8 mouse cellular contexts compared by ENCODE assay signal in genomic region chr12:80574825-80575371, GRCm38 (mm10). TPM values are rescaled to one million over a fixed set of nuclear protein-coding genes. Genes with fewer than 3 reads are reported as not detected.
A peak's percentile ranks its signal among the peaks of the same experiment; 100 is the strongest.
DNase-seq lines count a peak whose midpoint lies in the region; ATAC-seq and TF ChIP-seq lines count a peak whose summit lies in the region.

No protein-coding gene starts in this region.

- ATAC-seq in lung, embryonic 15.5 days (ENCODE audit: borderline replicate concordance, extremely low read depth, low FRiP score, low TSS enrichment) = peak; percentile 53; the same call in 1 of the 2 replicates
- peak; percentile 89 for ATAC-seq in frontal cortex, adult (ENCODE audit: low TSS enrichment)

- 35% methylated on average over 15 of the region's 15 CpGs for WGBS in lung, embryonic 15.5 days

- 0 out of 2 replicates have a peak overlapping the region, but pooled peaks have one; percentile 13 for H3K27ac ChIP-seq in lung, embryonic 15.5 days
- H3K27ac ChIP-seq in layer of hippocampus, adult 2 months = peak overlapping the region; percentile 80

- no peak overlapping the region for H3K4me3 ChIP-seq in lung, embryonic 15.5 days
- peak overlapping the region; percentile 20; the same call in 1 of the 2 replicates for H3K4me3 ChIP-seq in layer of hippocampus, adult 2 months

- H3K4me1 ChIP-seq in lung, embryonic 15.5 days = peaks cover 3% of the 10 kb centered on the region; the same call in 1 of the 2 replicates

- no peaks in the 10 kb centered on the region for H3K27me3 ChIP-seq in lung, embryonic 15.5 days

- H3K36me3 ChIP-seq in lung, embryonic 15.5 days = no peaks in the 10 kb centered on the region

- no peak for TF ChIP-seq CTCF in layer of hippocampus, adult 2 months (conservative IDR thresholded peaks at IDR 0.05)

- peak overlapping the region; percentile 2; the same call in 1 of the 2 replicates for H3K4me2 ChIP-seq in lung, embryonic 15.5 days

- intact Hi-C loops in gastrocnemius, postnatal 14 days (cut with DNase I; ENCODE audit: low total_unique reads) = no loop called here

- no peak overlapping the region for H3K9ac ChIP-seq in lung, embryonic 15.5 days

- DNase-seq in lung, postnatal 14 days = no peak
- peak; percentile 30 to 52 for DNase-seq in layer of hippocampus, adult 2 months (ENCODE audit: low spot score in 2 of 2)
- peak; percentile 74 to 82 for DNase-seq in right cerebral cortex, adult 2 months (ENCODE audit: low spot score in 2 of 2)
- DNase-seq in adrenal gland, postnatal 10 days = no peak
- DNase-seq in ovary, adult 18-20 months (ENCODE audit: low spot score) = no peak
- DNase-seq in gastrocnemius, postnatal 14 days = no peak

- no peaks in the 10 kb centered on the region for H3K9me3 ChIP-seq in lung, embryonic 15.5 days

RNA-seq across cellular contexts. Expression of gene Galnt16, which starts 56.8 kb away (rescaled TPM):
- polyA plus RNA-seq in lung, embryonic 15.5 days (2015; fragmentation: Nextera tagmentation; extraction: Ambion mirVana) = 12.3 TPM in 2 replicates
- total RNA-seq in layer of hippocampus, adult 2 months (2021) = 100 to 1,000 TPM; 166 to 181 TPM
- total RNA-seq in adrenal gland, postnatal 10 days (2021) = 10 to 100 TPM; 16.3 to 16.8 TPM
- total RNA-seq in gastrocnemius, postnatal 14 days (2021) = 10 to 100 TPM in 1 of 2 experiments, 1 to 10 TPM in 1; 8.9 to 11.1 TPM

Comparison
In these comparisons a context has a peak if more than half of its experiments do, and no peak if none do; other contexts are left out.
1. DNase-seq: peak in layer of hippocampus, adult 2 months (2 of 2) and right cerebral cortex, adult 2 months (2 of 2); none in lung, postnatal 14 days (single experiment), adrenal gland, postnatal 10 days (single experiment), ovary, adult 18-20 months (single experiment) and gastrocnemius, postnatal 14 days (single experiment).
2. RNA of gene Galnt16, which starts 56.8 kb away (total RNA-seq): 166 to 181 TPM in layer of hippocampus, adult 2 months; 16.3 to 16.8 TPM in adrenal gland, postnatal 10 days and 8.9 to 11.1 TPM in gastrocnemius, postnatal 14 days; every median in the first group is over 4 times any median in the second.